Mouse (Mus musculus) liver, embryonic 11.5 days (tissue): ENCODE measurements around the gene 4930562C15Rik. TPM values are rescaled to one million over a fixed set of nuclear protein-coding genes. Genes with fewer than 3 reads are reported as not detected.
"Not testable (repeated sequence)": the region's sequence is repeated elsewhere in the genome, so short reads cannot be mapped to it uniquely, and the experiment has no call there.

Experiments used
- ATAC-seq: fragments of 200-750 bp; cut with Nextera tagmentation; replicated peaks from 2 replicates; pipeline ENCODE4 v1.8.0; 2017; ENCODE audit warnings: moderate number of reproducible peaks, mild to moderate bottlenecking, moderate TSS enrichment, moderate library complexity; ENCODE audit not compliant: low FRiP score
- DNase-seq: peaks from one replicate; pipeline ENCODE4 v3.0.0-alpha.2; 2017; ENCODE audit warnings: low spot score
- H3K27ac ChIP-seq: fragments of 300-500 bp; sonication (generic); 2 replicates; pipeline ENCODE4 v1.5.1; 2014; ENCODE audit warnings: mild to moderate bottlenecking, low read depth, low read length, control low read depth
- H3K27me3 ChIP-seq: fragments of 300-500 bp; sonication (generic); replicated peaks from 2 replicates; pipeline ENCODE4 v1.6.1; 2014; ENCODE audit warnings: low read length, mixed read lengths; ENCODE audit not compliant: control insufficient read depth, insufficient read depth
- H3K36me3 ChIP-seq: fragments of 300-500 bp; sonication (generic); 2 replicates; pipeline ENCODE4 v1.6.1; 2014; ENCODE audit warnings: mild to moderate bottlenecking, low read length, moderate library complexity, mixed read lengths; ENCODE audit not compliant: control insufficient read depth, insufficient read depth
- H3K4me1 ChIP-seq: fragments of 300-500 bp; sonication (generic); replicated peaks from 2 replicates; pipeline ENCODE4 v1.6.1; 2014; ENCODE audit warnings: low read length, mixed read lengths; ENCODE audit not compliant: control insufficient read depth, insufficient read depth
- H3K4me2 ChIP-seq: fragments of 300-500 bp; sonication (generic); 2 replicates; pipeline ENCODE4 v1.6.1; 2014; ENCODE audit warnings: mild to moderate bottlenecking, control low read depth, moderate library complexity
- H3K4me3 ChIP-seq: fragments of 300-500 bp; sonication (generic); 2 replicates; pipeline ENCODE4 v1.5.1; 2014; ENCODE audit warnings: low read depth, low read length, control low read depth
- H3K9ac ChIP-seq: fragments of 300-500 bp; sonication (generic); 2 replicates; pipeline ENCODE4 v1.6.1; 2014; ENCODE audit warnings: low read depth, low read length, control low read depth
- H3K9me3 ChIP-seq: fragments of 300-500 bp; sonication (generic); 2 replicates; pipeline ENCODE4 v1.6.1; 2016; ENCODE audit warnings: low read length, inconsistent platforms, mixed read lengths; ENCODE audit not compliant: control insufficient read depth
- WGBS: fragments of 180-500 bp; shearing (Covaris S2); extraction: QIAGEN DNeasy Blood & Tissue Kit; methylation state at CpG from one replicate; pipeline ENCODE4 v1.1.7; 2014; 5-methylcytosine and 5-hydroxymethylcytosine counted together
- polyA plus RNA-seq: library from polyadenylated mRNA; unstranded; fragments of >200 nt; fragmentation: Nextera tagmentation; extraction: Ambion mirVana; gene quantifications from 2 replicates; pipeline ENCODE4 v1.2.1, GENCODE M21; 2014

Gene 4930562C15Rik
- polyA plus RNA-seq, 1 experiment from 2014 or later = 0.33 TPM

DNA sequence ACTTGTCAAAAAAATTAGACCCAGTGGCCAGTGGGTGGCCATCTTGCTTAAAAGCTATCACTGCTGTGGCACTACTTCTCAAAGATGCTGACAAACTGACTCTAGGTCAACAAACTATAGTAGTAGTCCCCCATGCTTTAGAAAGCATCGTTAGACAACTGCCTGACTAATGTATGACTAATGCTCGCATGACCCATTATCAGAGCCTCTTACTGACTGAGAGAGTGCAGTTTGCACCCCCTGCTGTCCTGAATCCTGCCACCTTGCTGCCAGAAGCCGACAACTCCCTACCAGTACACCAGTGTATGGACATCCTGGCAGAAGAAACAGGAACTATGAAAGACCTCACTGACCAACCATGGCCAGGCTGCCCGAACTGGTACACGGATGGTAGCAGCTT is 10.8 kb upstream of the 4930562C15Rik start:
- not testable (repeated sequence) for H3K36me3 ChIP-seq, H3K9me3 ChIP-seq, H3K9ac ChIP-seq, H3K4me2 ChIP-seq, H3K4me3 ChIP-seq, H3K4me1 ChIP-seq, H3K27ac ChIP-seq, H3K27me3 ChIP-seq, DNase-seq, ATAC-seq
- 66% methylated on average over 5 of the region's 5 CpGs for WGBS

DNA sequence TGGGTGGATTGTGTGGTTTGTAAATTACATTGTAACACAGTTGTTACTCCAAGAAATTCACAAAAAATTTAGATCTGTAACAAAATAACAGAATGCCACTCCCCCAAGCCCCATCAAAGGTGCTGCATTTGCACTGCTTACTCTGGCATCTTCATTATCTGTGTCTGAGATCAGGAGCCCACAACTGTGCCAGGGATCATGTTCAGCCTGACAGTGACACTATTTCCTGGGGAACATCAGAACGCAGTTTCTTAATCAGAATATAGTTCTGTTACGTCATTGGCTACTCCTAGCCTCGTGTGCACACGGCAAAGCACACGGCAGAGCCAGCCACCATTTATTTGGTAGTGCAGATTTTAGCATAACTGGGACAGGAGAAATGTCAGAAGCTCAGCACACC is 7.6 kb upstream of the 4930562C15Rik start:
- Histone ChIP-seq H3K9me3 (no peaks in the 10 kb centered on the region), H3K4me1 (peaks cover 7% of the 10 kb centered on the region; the same call in 1 of the 2 replicates), H3K9ac (no peak overlapping the region), H3K4me2 (no peak overlapping the region), H3K36me3 (no peaks in the 10 kb centered on the region), H3K27me3 (no peaks in the 10 kb centered on the region), H3K27ac (no peak overlapping the region), H3K4me3 (no peak overlapping the region)
- WGBS = 90% methylated on average over 5 of the region's 5 CpGs
- ATAC-seq (no peak), DNase-seq (no peak)

DNA sequence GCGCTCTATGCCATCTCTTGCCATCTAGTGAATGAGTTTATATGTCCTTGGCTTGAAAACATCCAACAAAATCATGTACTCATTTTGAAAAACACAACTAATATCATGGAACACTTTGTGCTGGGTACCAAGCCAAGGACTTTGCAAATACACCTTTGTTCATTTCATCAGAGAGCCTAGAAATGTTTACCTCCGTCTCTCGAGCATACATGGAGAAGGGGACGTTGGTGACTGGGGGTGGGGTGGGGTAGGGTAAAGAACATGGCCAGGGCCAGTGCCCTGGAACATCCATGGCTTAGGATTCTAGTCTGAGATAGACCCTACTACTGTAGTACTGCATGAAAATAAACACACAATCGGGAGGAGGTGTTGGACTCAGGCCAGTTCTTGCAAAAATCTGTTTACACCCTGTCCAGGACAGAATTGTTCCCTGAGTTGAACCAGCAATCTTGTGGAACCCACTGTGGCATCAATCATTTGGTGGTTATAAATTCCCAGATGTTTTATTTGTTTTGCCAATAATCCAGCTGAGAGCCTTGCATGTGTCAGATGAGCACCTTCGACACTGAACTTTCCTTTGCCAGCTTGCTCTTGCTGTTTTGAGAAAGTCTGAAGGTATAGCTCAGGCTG is 5.8 kb upstream of the 4930562C15Rik start:
- no peaks in the 10 kb centered on the region for H3K36me3 ChIP-seq
- DNase-seq = no peak
- no peak overlapping the region for H3K9ac ChIP-seq
- ATAC-seq = no peak
- H3K4me3 ChIP-seq = no peak overlapping the region
- H3K4me1 ChIP-seq = peaks cover 7% of the 10 kb centered on the region; the same call in 1 of the 2 replicates
- no peaks in the 10 kb centered on the region for H3K9me3 ChIP-seq
- H3K27ac ChIP-seq = no peak overlapping the region
- H3K27me3 ChIP-seq = no peaks in the 10 kb centered on the region
- WGBS = 75% methylated on average over 6 of the region's 6 CpGs
- H3K4me2 ChIP-seq = no peak overlapping the region

DNA sequence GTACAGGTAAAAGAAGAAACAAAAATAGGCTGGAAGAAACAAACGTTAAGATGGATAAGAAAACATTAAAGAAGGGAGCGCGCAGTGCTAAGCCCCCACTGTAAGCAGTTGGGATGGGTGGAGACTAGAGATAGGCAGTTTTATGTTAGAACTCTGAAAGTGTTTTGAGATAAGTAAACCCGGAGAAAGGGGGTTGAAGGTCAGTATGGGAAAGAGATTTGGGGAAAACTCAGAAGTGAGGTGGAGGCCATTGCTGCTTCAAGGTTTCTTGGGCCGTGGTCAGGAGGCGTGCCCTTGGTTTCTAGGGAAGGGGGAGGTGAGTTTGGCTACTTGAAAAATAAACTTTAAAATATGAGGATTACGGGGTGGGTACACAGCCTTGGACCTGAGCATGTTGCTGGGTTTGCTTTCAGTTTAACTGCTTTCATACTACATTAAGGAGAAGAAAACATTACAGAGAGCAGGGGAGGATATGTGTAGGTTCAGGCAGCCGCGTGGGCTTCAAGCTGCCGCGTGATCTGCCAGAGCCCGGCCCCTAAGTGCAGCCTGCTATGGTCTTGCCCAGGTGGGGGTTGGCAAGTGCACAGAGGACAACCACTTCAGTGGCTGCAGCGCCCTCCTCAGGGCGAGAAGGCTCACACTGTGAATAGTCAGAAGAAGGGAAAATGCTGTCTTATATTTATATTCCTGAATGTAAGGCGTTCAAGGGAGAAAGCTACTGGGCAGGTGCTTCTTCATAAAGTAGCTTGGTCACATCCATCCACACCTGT is 3.4 kb upstream of the 4930562C15Rik start:
- Histone ChIP-seq H3K9me3 (no peaks in the 10 kb centered on the region), H3K4me3 (no peak overlapping the region), H3K27ac (no peak overlapping the region), H3K36me3 (no peaks in the 10 kb centered on the region), H3K4me1 (peaks cover 7% of the 10 kb centered on the region; the same call in 1 of the 2 replicates), H3K27me3 (no peaks in the 10 kb centered on the region), H3K9ac (no peak overlapping the region), H3K4me2 (peak overlapping the region; percentile 35; the same call in 1 of the 2 replicates)
- peak; percentile 53; the same call in 1 of the 2 replicates for ATAC-seq
- 61% methylated on average over 15 of the region's 15 CpGs for WGBS
- no peak for DNase-seq

DNA sequence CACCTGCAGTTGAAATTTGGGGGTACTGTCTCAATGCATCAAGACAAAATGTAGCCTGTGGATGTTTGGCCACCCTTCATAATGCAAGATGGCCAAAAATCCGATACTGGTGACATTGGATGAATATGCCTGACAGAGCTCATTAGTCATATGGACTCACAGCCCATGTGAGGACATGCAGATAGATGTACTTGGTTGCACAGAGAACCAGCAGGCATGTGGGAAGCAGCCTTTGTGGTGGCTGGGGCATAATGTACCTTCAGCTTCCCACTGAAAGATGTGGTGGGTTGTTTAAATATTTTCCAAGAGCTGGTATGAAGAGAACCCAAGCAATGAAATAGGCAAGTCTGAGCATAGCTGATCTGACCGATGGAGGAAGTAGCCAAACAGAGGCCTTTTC is 1.4 kb upstream of the 4930562C15Rik start:
- DNase-seq = no peak
- no peak overlapping the region for H3K27ac ChIP-seq
- H3K36me3 ChIP-seq = no peaks in the 10 kb centered on the region
- H3K4me1 ChIP-seq = peaks cover 7% of the 10 kb centered on the region; the same call in 1 of the 2 replicates
- 75% methylated on average over 2 of the region's 2 CpGs for WGBS
- H3K4me2 ChIP-seq = no peak overlapping the region
- no peak overlapping the region for H3K4me3 ChIP-seq
- ATAC-seq = no peak
- H3K27me3 ChIP-seq = no peaks in the 10 kb centered on the region
- no peaks in the 10 kb centered on the region for H3K9me3 ChIP-seq
- H3K9ac ChIP-seq = no peak overlapping the region

DNA sequence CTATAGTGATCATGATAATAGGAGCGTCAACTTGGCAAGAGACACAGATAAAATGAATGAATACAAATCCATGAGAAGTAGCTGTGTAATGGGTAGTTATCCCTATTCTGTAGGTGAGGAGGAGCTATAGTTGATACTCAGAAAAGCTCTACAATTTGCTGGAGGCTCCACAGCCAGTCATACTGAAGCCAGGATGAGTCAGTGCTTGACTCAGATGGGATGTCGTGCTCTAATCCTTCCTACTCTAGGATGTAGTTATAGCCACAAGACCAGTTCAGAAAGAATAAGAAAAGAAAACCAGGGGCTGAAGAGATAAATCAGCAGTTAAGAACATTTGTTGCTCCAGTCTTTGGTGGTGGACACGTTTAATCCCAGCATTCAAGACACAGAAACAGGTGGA is 2.4 kb downstream of the 4930562C15Rik start:
- ATAC-seq (no peak), DNase-seq (no peak)
- H3K4me1 ChIP-seq = no peaks in the 10 kb centered on the region
- no peak overlapping the region for H3K4me2 ChIP-seq
- no peak overlapping the region for H3K4me3 ChIP-seq
- WGBS = 70% methylated on average over 3 of the region's 3 CpGs
- no peak overlapping the region for H3K9ac ChIP-seq
- no peaks in the 10 kb centered on the region for H3K9me3 ChIP-seq
- no peaks in the 10 kb centered on the region for H3K36me3 ChIP-seq
- no peak overlapping the region for H3K27ac ChIP-seq
- no peaks in the 10 kb centered on the region for H3K27me3 ChIP-seq

DNA sequence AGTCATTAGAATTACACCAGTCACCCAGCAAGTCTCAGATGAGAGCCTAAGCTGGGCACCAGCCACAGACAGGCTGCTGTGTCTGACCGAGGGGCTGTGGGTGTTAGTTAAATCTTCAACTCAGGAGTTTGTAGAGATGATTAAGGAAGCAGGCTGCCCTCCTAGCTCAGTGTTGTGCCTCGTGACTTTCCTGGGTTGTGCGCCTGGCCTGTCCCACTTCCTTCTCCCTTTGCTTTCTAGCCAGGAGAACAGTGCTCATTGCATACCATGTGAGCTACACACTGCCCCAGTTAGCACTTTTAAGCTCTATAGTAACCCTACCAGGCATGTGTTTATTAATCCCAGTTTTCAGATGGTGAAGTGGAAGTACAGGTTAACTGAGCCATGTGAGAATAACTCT is 4.3 kb downstream of the 4930562C15Rik start:
- Histone ChIP-seq H3K4me3 (no peak overlapping the region), H3K4me2 (no peak overlapping the region), H3K27ac (no peak overlapping the region), H3K9me3 (no peaks in the 10 kb centered on the region), H3K9ac (no peak overlapping the region), H3K27me3 (no peaks in the 10 kb centered on the region), H3K36me3 (no peaks in the 10 kb centered on the region), H3K4me1 (no peaks in the 10 kb centered on the region)
- ATAC-seq (no peak), DNase-seq (no peak)
- WGBS = 71% methylated on average over 3 of the region's 3 CpGs

DNA sequence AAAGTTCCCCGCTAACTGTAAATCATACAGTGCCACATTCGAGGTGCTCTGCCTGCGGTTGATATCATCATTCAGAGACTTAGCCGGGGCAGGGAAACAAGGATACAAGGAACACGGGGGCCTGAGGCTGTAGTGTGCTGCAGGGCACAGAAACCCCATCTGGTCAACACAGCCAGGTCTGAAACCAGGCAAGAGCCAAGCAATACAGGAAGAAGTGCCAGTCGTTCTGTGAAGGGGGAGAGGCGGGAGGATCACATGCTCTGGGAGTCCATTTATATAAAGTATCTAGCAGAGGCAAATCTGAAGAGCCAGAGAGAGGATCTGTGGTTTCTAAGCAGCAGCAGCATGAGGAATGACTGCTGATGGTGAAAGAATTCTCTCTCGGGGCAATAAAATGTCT is 5.0 kb downstream of the 4930562C15Rik start:
- ATAC-seq = no peak
- H3K4me3 ChIP-seq = no peak overlapping the region
- no peaks in the 10 kb centered on the region for H3K4me1 ChIP-seq
- 72% methylated on average over 8 of the region's 8 CpGs for WGBS
- no peak overlapping the region for H3K4me2 ChIP-seq
- DNase-seq = no peak
- H3K36me3 ChIP-seq = no peaks in the 10 kb centered on the region
- H3K9me3 ChIP-seq = no peaks in the 10 kb centered on the region
- H3K27me3 ChIP-seq = no peaks in the 10 kb centered on the region
- H3K27ac ChIP-seq = no peak overlapping the region
- H3K9ac ChIP-seq = no peak overlapping the region

DNA sequence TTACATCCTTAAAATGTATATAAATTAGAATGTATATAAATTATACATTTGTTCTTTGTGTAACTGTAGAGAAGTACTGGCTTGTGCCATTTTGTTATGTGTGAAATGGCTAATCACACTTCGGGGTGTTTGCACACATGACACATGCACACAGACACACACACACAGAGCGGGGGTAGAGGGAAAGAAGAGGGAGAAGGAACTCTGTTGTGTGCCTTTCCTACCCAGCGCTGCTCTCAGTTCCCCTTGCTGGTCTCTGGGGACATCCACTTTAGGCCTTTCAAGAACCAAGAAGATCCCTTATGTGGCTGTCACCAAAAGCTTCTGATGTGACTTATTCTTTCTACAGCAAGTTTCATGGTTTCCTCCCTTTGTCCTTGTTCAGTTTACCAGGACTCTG is 11.8 kb downstream of the 4930562C15Rik start:
- WGBS = 69% methylated on average over 3 of the region's 3 CpGs
- H3K4me2 ChIP-seq = no peak overlapping the region
- DNase-seq = no peak

More for the DNA sequence above, 11.8 kb downstream of the 4930562C15Rik start:
- no peak overlapping the region for H3K27ac ChIP-seq
- no peaks in the 10 kb centered on the region for H3K4me1 ChIP-seq
- H3K4me3 ChIP-seq = no peak overlapping the region
- no peak for ATAC-seq
- H3K27me3 ChIP-seq = no peaks in the 10 kb centered on the region
- no peaks in the 10 kb centered on the region for H3K9me3 ChIP-seq
- H3K36me3 ChIP-seq = no peaks in the 10 kb centered on the region
- H3K9ac ChIP-seq = no peak overlapping the region
